Mouse (Mus musculus) lung, postnatal 0 days (tissue): ENCODE measurements around the gene Ankdd1b.

Source experiments
- CTCF ChIP-seq: IDR thresholded peaks from 2 replicates; pipeline ENCODE4 v1.5.1; 2016; ENCODE audit warnings: antibody characterized with exemption, mild to moderate bottlenecking
- EP300 ChIP-seq: IDR thresholded peaks from 2 replicates; pipeline ENCODE4 v1.6.1; 2016; ENCODE audit warnings: antibody characterized with exemption, mild to moderate bottlenecking, control low read depth

- TF ChIP-seq CTCF (no peak), EP300 (no peak)
These were observed 19.4 kb upstream of the Ankdd1b start, which contains the start of gene Gm17622 for GRCm38 (mm10) chr13:96490433-96490832.
